Mouse (Mus musculus) kidney, adult 8-10 months (tissue): Measurements from ENCODE around the gene Fam107b.
"Not testable (repeated sequence)": the region's sequence is repeated elsewhere in the genome, so short reads cannot be mapped to it uniquely, and the experiment has no call there.

ENCODE experiments used
- DNase-seq, 2 experiments: peaks; one replicate each; pipeline ENCODE4 v3.0.0; 2022

Fam107b gene

GRCm38 (mm10) chr2:3659300-3659910 lies 89.1 kb downstream of the Fam107b start:
- DNase-seq = no peak

DNA sequence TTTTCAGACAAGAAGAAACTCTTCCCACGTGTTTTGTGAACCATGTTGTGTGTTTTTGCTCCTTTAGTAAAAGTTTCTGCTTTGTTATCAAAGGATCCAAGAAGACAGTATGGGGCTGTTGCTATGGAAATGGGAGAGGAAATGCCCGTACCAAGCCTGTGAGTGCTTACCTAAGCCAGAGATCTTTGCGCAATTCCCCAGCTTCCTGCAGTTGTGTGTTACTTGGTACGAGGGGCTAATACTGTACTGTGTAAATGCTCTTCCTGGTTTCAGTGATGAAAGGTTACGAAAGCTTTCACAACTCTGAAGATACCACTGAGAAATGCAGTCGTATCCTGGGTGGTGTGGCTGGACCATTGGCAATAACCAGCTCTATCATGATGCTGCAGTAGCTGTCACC lies 93.8 kb downstream of the Fam107b start:
- DNase-seq = no peak

DNA sequence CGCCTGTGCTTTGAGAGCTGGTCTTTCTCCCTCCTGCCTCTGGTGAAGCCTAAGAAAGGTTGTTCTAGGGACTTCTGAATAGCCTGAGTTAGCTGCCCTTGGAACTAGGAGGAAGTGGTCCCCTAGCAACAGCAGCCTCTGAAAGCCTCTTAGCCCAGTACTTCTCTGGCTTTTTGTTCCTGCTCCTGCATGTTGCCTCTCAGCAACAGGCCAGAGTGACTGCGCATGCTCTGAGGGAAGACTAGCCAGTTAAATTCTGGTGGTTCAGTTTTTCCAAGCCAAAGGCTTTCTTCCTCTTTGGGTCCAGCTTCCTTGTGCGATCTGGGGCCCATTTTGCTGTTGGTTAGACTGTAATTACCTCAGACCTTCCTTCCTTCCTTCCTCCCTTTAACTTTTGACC lies 98.4 kb downstream of the Fam107b start:
- DNase-seq = peak in 1 of 2 experiments; percentile 18

GRCm38 (mm10) chr2:3669646-3670045 lies 99.4 kb downstream of the Fam107b start:
- no peak for DNase-seq

- no peak for DNase-seq
Measured at GRCm38 (mm10) chr2:3672654-3673367, 102.5 kb downstream of the Fam107b start.

- no peak for DNase-seq
Measured at GRCm38 (mm10) chr2:3675481-3675880, 105.2 kb downstream of the Fam107b start.

GRCm38 (mm10) chr2:3682699-3683098 lies 112.4 kb downstream of the Fam107b start:
- no peak for DNase-seq

GRCm38 (mm10) chr2:3683343-3683742 lies 113.1 kb downstream of the Fam107b start:
- DNase-seq = no peak

DNA sequence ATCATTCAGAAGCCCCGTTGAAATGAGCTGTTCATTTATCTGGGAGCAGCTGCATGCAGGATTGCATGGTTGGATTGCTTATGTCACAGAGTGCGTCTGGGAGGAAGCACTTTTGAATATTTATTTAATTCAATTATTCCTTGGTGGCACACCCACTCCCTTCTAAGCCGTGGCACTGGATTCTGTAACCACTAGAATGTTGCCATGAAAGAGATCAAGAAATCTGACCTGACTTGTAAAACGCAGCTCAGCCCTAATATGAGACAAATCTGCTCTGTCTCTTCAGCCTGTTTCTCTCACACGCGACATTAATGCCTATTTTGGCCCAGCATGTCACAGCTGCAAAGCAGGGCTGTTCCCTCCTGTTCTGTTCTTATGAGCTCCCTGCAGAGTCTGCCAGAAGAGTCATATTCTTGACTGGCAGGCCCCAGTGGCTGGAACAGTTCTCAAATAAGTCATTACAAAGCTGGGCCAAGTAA lies 113.5 kb downstream of the Fam107b start:
- no peak for DNase-seq

DNA sequence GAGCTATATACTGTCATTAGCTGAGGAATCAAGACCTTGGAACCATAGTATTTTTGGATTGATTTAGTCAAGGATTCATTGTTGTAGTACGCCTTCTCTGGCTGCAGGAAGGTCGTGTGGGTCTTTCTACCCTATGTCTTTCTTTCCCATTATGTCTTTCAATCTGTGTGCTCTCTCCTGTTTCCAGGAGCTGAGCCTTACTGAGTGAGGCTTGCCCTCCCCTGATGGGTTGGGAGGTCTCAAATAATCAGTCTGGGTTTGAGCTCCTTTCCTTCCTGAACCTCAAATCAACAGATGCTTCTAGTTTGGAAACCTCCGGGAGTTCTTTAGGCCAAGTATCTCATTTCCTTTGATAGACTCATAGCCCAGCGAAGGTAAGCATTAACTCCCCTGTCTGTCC lies 119.9 kb downstream of the Fam107b start:
- DNase-seq = no peak

- DNase-seq = no peak
Measured at GRCm38 (mm10) chr2:3692833-3693232, 122.5 kb downstream of the Fam107b start.

GRCm38 (mm10) chr2:3695900-3696299 lies 125.6 kb downstream of the Fam107b start:
- DNase-seq = no peak

DNA sequence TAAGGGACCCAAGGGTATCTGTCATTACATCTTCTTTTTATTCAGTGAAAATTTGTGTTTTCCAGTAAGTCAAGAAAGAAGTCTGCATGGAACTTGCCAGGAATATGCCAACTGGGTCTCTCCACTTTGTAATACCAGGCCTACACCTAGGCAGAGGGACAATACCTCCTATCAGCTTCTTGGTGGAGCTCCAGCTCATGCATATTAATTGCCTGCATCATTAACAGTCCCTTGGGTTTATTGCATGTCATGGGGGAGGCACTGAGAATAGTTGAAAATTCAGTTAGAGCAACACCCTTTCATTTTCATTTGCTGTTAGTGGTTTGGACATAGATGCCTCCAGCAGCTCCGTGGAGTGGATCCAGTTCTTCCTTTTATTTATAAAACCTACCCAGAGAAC lies 130.1 kb downstream of the Fam107b start:
- DNase-seq = peak in 1 of 2 experiments; percentile 58

DNA sequence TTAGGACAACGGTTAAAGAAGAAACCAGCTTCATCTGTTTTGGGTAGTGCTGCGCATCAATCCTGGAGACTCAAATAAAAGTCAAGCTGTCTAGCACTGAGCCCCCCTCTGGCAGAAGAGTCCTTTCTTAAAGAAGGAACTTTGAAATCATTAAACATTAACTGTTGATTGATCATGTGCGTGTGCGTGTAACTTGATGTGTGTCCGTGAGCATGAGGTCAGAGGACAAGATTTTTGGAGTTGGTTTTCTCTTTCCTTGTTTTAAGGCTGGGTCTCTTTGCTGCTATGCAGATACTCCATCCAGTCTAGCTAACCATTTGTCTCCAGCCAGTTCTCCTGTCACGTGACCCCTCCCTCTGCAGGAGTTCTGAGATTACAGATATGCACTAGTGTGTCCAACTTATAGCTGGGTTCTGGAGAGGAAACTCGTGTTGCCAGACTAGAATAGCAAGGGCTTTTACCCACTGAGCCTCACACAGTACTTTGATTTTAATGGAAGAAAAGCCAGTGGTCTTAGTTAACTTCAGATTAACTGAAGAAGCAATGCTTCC lies 132.4 kb downstream of the Fam107b start:
- DNase-seq = no peak

GRCm38 (mm10) chr2:3703806-3704205 lies 133.5 kb downstream of the Fam107b start:
- DNase-seq = no peak

DNA sequence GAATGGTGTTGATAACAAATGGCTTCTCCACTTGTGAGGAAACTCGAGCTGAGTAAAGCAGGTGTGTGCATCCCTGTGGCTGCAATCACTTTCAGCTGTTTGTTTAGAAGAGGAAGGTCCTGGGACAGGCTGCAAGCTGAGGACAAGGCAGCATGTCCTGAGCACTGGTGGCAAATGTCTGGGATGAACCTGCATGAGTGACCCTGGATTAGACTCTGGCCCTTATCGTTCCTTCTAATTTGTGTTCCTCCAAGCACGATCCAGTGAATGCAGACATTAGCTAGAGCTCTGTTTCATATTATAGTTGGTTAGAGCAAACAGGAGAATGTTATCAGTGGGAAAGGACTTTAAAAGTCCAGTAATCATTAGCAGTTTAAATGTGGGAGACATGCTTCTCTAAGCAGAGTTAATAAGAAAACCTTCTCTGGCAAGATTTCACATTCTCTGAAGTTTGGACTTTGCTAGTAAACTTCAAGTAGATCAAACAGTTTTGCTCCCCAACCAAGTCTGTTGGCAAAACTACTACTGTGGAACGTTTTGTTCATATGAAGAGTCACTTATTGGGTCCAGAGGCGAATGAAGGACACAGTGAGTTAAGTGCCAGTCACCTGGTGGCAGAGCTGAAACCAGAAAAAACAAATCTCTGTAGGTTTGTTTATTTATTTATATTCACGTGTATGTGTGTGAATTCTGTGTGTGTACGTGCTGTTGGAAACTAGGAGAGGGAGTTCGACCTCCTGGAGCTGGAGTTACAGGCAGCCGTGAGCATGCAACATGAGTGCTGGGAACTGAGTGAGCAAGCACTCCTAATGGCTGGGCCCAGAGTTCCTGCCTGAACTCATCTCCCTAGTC lies 134.2 kb downstream of the Fam107b start:
- DNase-seq = peak; percentile 69 to 92

GRCm38 (mm10) chr2:3705283-3705682 lies 135.0 kb downstream of the Fam107b start:
- not testable (repeated sequence) for DNase-seq

- no peak for DNase-seq
Measured at GRCm38 (mm10) chr2:3707236-3707635, 136.9 kb downstream of the Fam107b start.

DNA sequence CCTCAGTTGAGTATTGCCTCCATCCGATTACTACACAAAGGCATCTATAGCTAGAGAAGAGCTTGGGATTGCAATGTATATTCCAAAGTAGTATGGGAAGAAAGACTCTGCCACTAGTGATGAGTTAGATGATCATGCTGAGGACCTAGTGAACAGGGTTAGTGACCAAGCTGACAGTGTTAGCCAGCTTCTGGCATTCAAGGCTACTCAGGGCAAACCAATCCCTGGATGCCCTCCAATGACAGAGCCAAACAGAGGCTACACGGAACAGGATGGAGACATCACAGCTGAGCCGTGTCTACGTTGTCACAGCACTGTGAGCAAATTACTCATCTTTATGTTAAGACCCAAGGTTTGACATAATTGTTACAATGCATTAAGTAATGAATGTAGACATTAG lies 138.3 kb downstream of the Fam107b start:
- DNase-seq = no peak

- DNase-seq = no peak
Measured at GRCm38 (mm10) chr2:3709882-3710281, 139.6 kb downstream of the Fam107b start.

- no peak for DNase-seq
Measured at GRCm38 (mm10) chr2:3710521-3710920, 140.2 kb downstream of the Fam107b start.

DNA sequence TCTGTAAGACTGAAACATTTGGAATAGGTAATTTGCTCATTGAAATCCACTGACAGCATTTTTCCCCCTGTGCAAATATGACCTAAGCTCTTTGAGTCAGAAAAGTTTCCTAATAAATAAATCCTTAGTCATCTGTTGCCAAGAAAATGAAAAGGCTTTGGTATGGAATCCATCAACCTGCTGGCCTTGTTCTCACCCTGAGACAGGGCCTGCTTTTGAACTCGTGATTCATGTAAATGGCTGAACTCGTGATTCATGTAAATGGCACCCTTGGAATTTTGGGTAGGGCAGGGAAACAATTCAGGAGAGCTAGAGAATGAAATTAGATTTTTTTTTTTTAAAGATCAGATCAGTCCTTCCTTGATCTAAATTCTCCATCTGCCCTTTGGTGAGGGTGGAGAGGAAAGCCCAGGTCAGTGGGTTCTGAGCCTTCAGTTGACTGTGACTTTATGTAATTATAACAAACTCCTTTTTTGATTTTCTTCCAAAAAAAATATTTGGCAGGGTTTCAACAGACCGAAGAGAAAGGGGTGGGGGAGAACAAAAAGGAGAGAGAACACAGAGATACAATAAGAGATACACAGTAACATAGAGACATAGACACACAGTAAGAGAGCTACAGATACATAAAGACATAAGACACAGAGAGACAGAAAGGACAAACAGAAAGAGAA lies 142.2 kb downstream of the Fam107b start:
- no peak for DNase-seq

- peak; percentile 97 to 100 for DNase-seq
Measured at GRCm38 (mm10) chr2:3713212-3713681, 143.0 kb downstream of the Fam107b start.
